In genomic region chr2:153528571-153529364, GRCm38 (mm10) we compare ENCODE assay signal across 8 mouse cellular contexts. TPM values are rescaled to one million over a fixed set of nuclear protein-coding genes. Genes with fewer than 3 reads are reported as not detected.
DNase-seq lines count a peak whose midpoint lies in the region; ATAC-seq and TF ChIP-seq lines count a peak whose summit lies in the region.

No protein-coding gene starts in this region.

- TF ChIP-seq EP300 in lung, postnatal 0 days (IDR thresholded peaks at IDR 0.05), result no peak

- peak overlapping the region; percentile 98 for H3K4me2 ChIP-seq in forebrain, embryonic 12.5 days
- H3K4me2 ChIP-seq in intestine, embryonic 15.5 days (replicated peaks), result peak overlapping the region; percentile 98
- peak overlapping the region; percentile 99 for H3K4me2 ChIP-seq in lung, postnatal 0 days (replicated peaks; ENCODE audit: low read depth, low read length)

- peak overlapping the region; percentile 76 for H3K4me3 ChIP-seq in forebrain, embryonic 12.5 days (replicated peaks)
- peak overlapping the region; percentile 76 for H3K4me3 ChIP-seq in intestine, embryonic 15.5 days (replicated peaks)
- H3K4me3 ChIP-seq in lung, postnatal 0 days (ENCODE audit: low read depth, low read length), result peak overlapping the region; percentile 60
- H3K4me3 ChIP-seq in small intestine, adult 2 months (ENCODE audit: low read depth, low read length), result peak overlapping the region; percentile 65

- H3K9ac ChIP-seq in forebrain, embryonic 12.5 days, result peak overlapping the region; percentile 88
- peak overlapping the region; percentile 67 for H3K9ac ChIP-seq in intestine, embryonic 15.5 days
- peak overlapping the region; percentile 16; the same call in 1 of the 2 replicates for H3K9ac ChIP-seq in lung, postnatal 0 days (replicated peaks; ENCODE audit: low read depth)

- H3K27me3 ChIP-seq in forebrain, embryonic 12.5 days, result peaks cover 33% of the 10 kb centered on the region
- peaks cover 3% of the 10 kb centered on the region; the same call in 1 of the 2 replicates for H3K27me3 ChIP-seq in intestine, embryonic 15.5 days (replicated peaks)
- peaks cover 10% of the 10 kb centered on the region for H3K27me3 ChIP-seq in lung, postnatal 0 days (replicated peaks; ENCODE audit: insufficient read depth, low read length)
- peaks cover 33% of the 10 kb centered on the region for H3K27me3 ChIP-seq in small intestine, adult 2 months (ENCODE audit: control insufficient read depth, insufficient read depth, low read length)

- no peaks in the 10 kb centered on the region for H3K9me3 ChIP-seq in forebrain, embryonic 12.5 days
- no peaks in the 10 kb centered on the region for H3K9me3 ChIP-seq in intestine, embryonic 15.5 days
- no peaks in the 10 kb centered on the region for H3K9me3 ChIP-seq in lung, postnatal 0 days (ENCODE audit: low read length)

- no peak for TF ChIP-seq POLR2A in small intestine, adult 2 months (IDR thresholded peaks at IDR 0.05; ENCODE audit: low read depth, low read length)

- peak; percentile 63 for DNase-seq in right cerebral cortex, postnatal 14 days
- DNase-seq in right cerebral cortex, adult 18-20 months, result no peak
- peak; percentile 74 for DNase-seq in brain, adult 2 months (ENCODE audit: low read depth, low spot score)
- DNase-seq in lung, postnatal 0 days (ENCODE audit: low spot score), result peak; percentile 17

- 3% methylated on average over 12 of the region's 70 CpGs for WGBS in forebrain, embryonic 12.5 days
- WGBS in intestine, embryonic 15.5 days, result under 1% methylated on average over 41 of the region's 70 CpGs
- 0% methylated on average over 5 of the region's 70 CpGs for WGBS in lung, postnatal 0 days
- under 1% methylated on average over 44 of the region's 70 CpGs for WGBS in small intestine, adult 2 months

- peaks cover 56% of the 10 kb centered on the region for H3K4me1 ChIP-seq in forebrain, embryonic 12.5 days
- H3K4me1 ChIP-seq in intestine, embryonic 15.5 days (replicated peaks), result peaks cover 47% of the 10 kb centered on the region
- 0 out of 2 replicates have a peak, but pooled peaks cover 4% of the 10 kb centered on the region for H3K4me1 ChIP-seq in lung, postnatal 0 days (ENCODE audit: insufficient read depth, low read depth, low read length)
- no peaks in the 10 kb centered on the region; the same call in 1 of the 2 replicates for H3K4me1 ChIP-seq in small intestine, adult 2 months (ENCODE audit: control insufficient read depth, insufficient read depth, insufficient read length, low read length)

- no peaks in the 10 kb centered on the region for H3K36me3 ChIP-seq in forebrain, embryonic 12.5 days (replicated peaks)
- no peaks in the 10 kb centered on the region for H3K36me3 ChIP-seq in intestine, embryonic 15.5 days
- H3K36me3 ChIP-seq in lung, postnatal 0 days (ENCODE audit: insufficient read depth, low read length), result no peaks in the 10 kb centered on the region
- no peaks in the 10 kb centered on the region for H3K36me3 ChIP-seq in small intestine, adult 2 months (ENCODE audit: control insufficient read depth, insufficient read depth, low read length)

- H3K27ac ChIP-seq in forebrain, embryonic 12.5 days, result peak overlapping the region; percentile 93
- H3K27ac ChIP-seq in intestine, embryonic 15.5 days, result peak overlapping the region; percentile 79
- H3K27ac ChIP-seq in lung, postnatal 0 days (ENCODE audit: low read length), result no peak overlapping the region
- H3K27ac ChIP-seq in small intestine, adult 2 months (ENCODE audit: insufficient read depth, low read depth, low read length), result no peak overlapping the region

- ATAC-seq in forebrain, embryonic 12.5 days (ENCODE audit: low FRiP score), result peak; percentile 40
- ATAC-seq in intestine, embryonic 15.5 days, result peak; percentile 21
- ATAC-seq in lung, postnatal 0 days, result peak; percentile 32
- ATAC-seq in megakaryocyte progenitor cell, adult 5-6 weeks (replicated peaks; ENCODE audit: poor library complexity), result no peak

- TF ChIP-seq CTCF in lung, postnatal 0 days (IDR thresholded peaks at IDR 0.05), result no peak
- TF ChIP-seq CTCF in small intestine, adult 2 months (IDR thresholded peaks at IDR 0.05; ENCODE audit: extremely low read depth, insufficient read length, insufficient replicate concordance, low read depth, low read length), result no peak

RNA-seq across cellular contexts. Expression of gene Nol4l, which starts 1.0 kb away (rescaled TPM):
- 31.4 and 34.5 TPM in 2 replicates for polyA plus RNA-seq in forebrain, embryonic 12.5 days (2016; fragmentation: Nextera tagmentation; extraction: Ambion mirVana)
- 25.6 and 27.1 TPM in 2 replicates for polyA plus RNA-seq in intestine, embryonic 15.5 days (2015; fragmentation: Nextera tagmentation; extraction: Ambion mirVana)
- polyA plus RNA-seq in lung, postnatal 0 days (2015; fragmentation: Nextera tagmentation; extraction: Ambion mirVana), result 8.3 and 9.9 TPM in 2 replicates
- 23.5 and 47.5 TPM in 2 replicates for polyA plus RNA-seq in small intestine, adult 2 months (2012; rRNA removed)
- total RNA-seq in megakaryocyte progenitor cell, adult 5-6 weeks (2015), result 3.0 and 4.4 TPM in 2 replicates
- total RNA-seq in megakaryocyte progenitor cell, adult 5-6 weeks (2017), result 1.4 and 3.7 TPM in 2 replicates

RNA-seq across cellular contexts. Expression of gene 4930404H24Rik, which starts 36.2 kb away (rescaled TPM):
- polyA plus RNA-seq in forebrain, embryonic 12.5 days (2016; fragmentation: Nextera tagmentation; extraction: Ambion mirVana), result not detected in 2 replicates
- not detected in 2 replicates for polyA plus RNA-seq in intestine, embryonic 15.5 days (2015; fragmentation: Nextera tagmentation; extraction: Ambion mirVana)
- polyA plus RNA-seq in lung, postnatal 0 days (2015; fragmentation: Nextera tagmentation; extraction: Ambion mirVana), result not detected in 2 replicates
- polyA plus RNA-seq in small intestine, adult 2 months (2012; rRNA removed), result not detected in 2 replicates
- total RNA-seq in megakaryocyte progenitor cell, adult 5-6 weeks (2015), result not detected in 2 replicates
- total RNA-seq in megakaryocyte progenitor cell, adult 5-6 weeks (2017), result not detected in 2 replicates

Comparison
In these comparisons a context has a peak if more than half of its experiments do, and no peak if none do; other contexts are left out.
1. H3K27ac ChIP-seq: peak in forebrain, embryonic 12.5 days (single experiment) and intestine, embryonic 15.5 days (single experiment); none in lung, postnatal 0 days (single experiment) and small intestine, adult 2 months (single experiment).
2. H3K9ac ChIP-seq: peak in every context shown above with its lines; median percentile 88 in forebrain, embryonic 12.5 days; 67 in intestine, embryonic 15.5 days; 16 in lung, postnatal 0 days.
3. Peak in every context shown above with its lines, with median percentiles within 50 percentile points of each other: H3K4me2 ChIP-seq and H3K4me3 ChIP-seq.